Mouse (Mus musculus) olfactory bulb, adult 2 months (tissue): ENCODE results near the gene Bola1. TPM values are rescaled to one million over a fixed set of nuclear protein-coding genes. Genes with fewer than 3 reads are reported as not detected.
A peak's percentile ranks its signal among the peaks of the same experiment; 100 is the strongest.
"Not testable (repeated sequence)": the region's sequence is repeated elsewhere in the genome, so short reads cannot be mapped to it uniquely, and the experiment has no call there.

Source experiments
- H3K27ac ChIP-seq: fragments of 200-500 bp; 2 replicates; pipeline ENCODE4 v1.5.1; 2012; ENCODE audit warnings: low read depth, low read length; ENCODE audit not compliant: insufficient read depth
- H3K4me1 ChIP-seq: fragments of 200-500 bp; 2 replicates; pipeline ENCODE4 v1.6.1; 2012; ENCODE audit warnings: low read length; ENCODE audit not compliant: control insufficient read depth, insufficient read depth
- H3K4me3 ChIP-seq: fragments of 200-500 bp; 2 replicates; pipeline ENCODE4 v1.5.1; 2012; ENCODE audit warnings: mild to moderate bottlenecking, low read depth, low read length, moderate library complexity; ENCODE audit not compliant: insufficient read depth
- CTCF ChIP-seq: fragments of 200-500 bp; IDR thresholded peaks from 2 replicates; pipeline ENCODE4 v1.5.1; 2012; ENCODE audit warnings: low read depth, mild to moderate bottlenecking, low read length, moderate library complexity; ENCODE audit not compliant: insufficient read depth
- POLR2A ChIP-seq: fragments of 200-500 bp; IDR thresholded peaks from 2 replicates; pipeline ENCODE4 v1.6.1; 2012; ENCODE audit warnings: mild to moderate bottlenecking, low read depth, low read length, moderate library complexity; ENCODE audit not compliant: insufficient read depth
- WGBS: fragments of 180-500 bp; shearing (Covaris S2); methylation state at CpG from one replicate; pipeline ENCODE4 v1.1.7; 2018; 5-methylcytosine and 5-hydroxymethylcytosine counted together
- polyA plus RNA-seq: library from polyadenylated mRNA; stranded (reverse); fragments of >200 nt; gene quantifications from 2 replicates; pipeline ENCODE4 v1.2.4, GENCODE M21; 2012; ENCODE audit warnings: low replicate concordance; ENCODE audit not compliant: missing spikeins, insufficient read depth, insufficient read length

The Bola1 gene
- polyA plus RNA-seq, 1 experiment, result not detected

- Histone ChIP-seq H3K27ac (peak overlapping the region; percentile 98), H3K4me3 (peak overlapping the region; percentile 78)
- peak; percentile 36 for TF ChIP-seq POLR2A
- H3K4me1 ChIP-seq, result not testable (repeated sequence)
- WGBS, result under 1% methylated on average over 34 of the region's 47 CpGs
Observed at GRCm38 (mm10) chr3:96220131-96220764, 739 bp upstream of the Bola1 start.

GRCm38 (mm10) chr3:96219191-96219641, 293 bp downstream of the Bola1 start:
- H3K27ac ChIP-seq, result peak overlapping the region; percentile 94
- H3K4me3 ChIP-seq, result peak overlapping the region; percentile 44
- TF ChIP-seq POLR2A, result no peak
- no peak for TF ChIP-seq CTCF
- peaks cover 3% of the 10 kb centered on the region for H3K4me1 ChIP-seq
- WGBS, result under 1% methylated on average over 12 of the region's 12 CpGs

GRCm38 (mm10) chr3:96209242-96209641, 10.3 kb downstream of the Bola1 start:
- Histone ChIP-seq H3K27ac (no peak overlapping the region), H3K4me1 (no peaks in the 10 kb centered on the region), H3K4me3 (no peak overlapping the region)
- no peak for TF ChIP-seq POLR2A
- 33% methylated on average over 15 of the region's 15 CpGs for WGBS

- H3K4me1 ChIP-seq, result no peaks in the 10 kb centered on the region
- no peak overlapping the region for H3K27ac ChIP-seq
- no peak overlapping the region for H3K4me3 ChIP-seq
- TF ChIP-seq POLR2A, result no peak
- no peak for TF ChIP-seq CTCF
- 80% methylated on average over 3 of the region's 3 CpGs for WGBS
Observed at GRCm38 (mm10) chr3:96207819-96208218, 11.7 kb downstream of the Bola1 start.

GRCm38 (mm10) chr3:96199731-96200130, 19.8 kb downstream of the Bola1 start:
- TF ChIP-seq CTCF (no peak), POLR2A (no peak)
- peaks cover 5% of the 10 kb centered on the region for H3K4me1 ChIP-seq
- H3K4me3 ChIP-seq, result no peak overlapping the region
- 76% methylated on average over 2 of the region's 2 CpGs for WGBS
- H3K27ac ChIP-seq, result no peak overlapping the region

- H3K4me3 ChIP-seq, H3K27ac ChIP-seq: not testable (repeated sequence)
- H3K4me1 ChIP-seq, result peaks cover 13% of the 10 kb centered on the region
- 29% methylated on average over 8 of the region's 8 CpGs for WGBS
Observed at GRCm38 (mm10) chr3:96198601-96199251, 20.8 kb downstream of the Bola1 start.

GRCm38 (mm10) chr3:96198181-96198580, 21.3 kb downstream of the Bola1 start:
- H3K4me1 ChIP-seq, result peaks cover 17% of the 10 kb centered on the region
- WGBS, result 8% methylated on average over 6 of the region's 6 CpGs
- no peak overlapping the region for H3K27ac ChIP-seq
- TF ChIP-seq POLR2A, result no peak
- no peak for TF ChIP-seq CTCF
- H3K4me3 ChIP-seq, result no peak overlapping the region

GRCm38 (mm10) chr3:96197129-96197749, 22.3 kb downstream of the Bola1 start:
- H3K4me3 ChIP-seq, result peak overlapping the region; percentile 79
- TF ChIP-seq POLR2A (peak; percentile 82), CTCF (no peak)
- H3K4me1 ChIP-seq, result peaks cover 24% of the 10 kb centered on the region
- under 1% methylated on average over 50 of the region's 50 CpGs for WGBS
- H3K27ac ChIP-seq, result peak overlapping the region; percentile 99

- Histone ChIP-seq H3K27ac (peak overlapping the region; percentile 99), H3K4me1 (peaks cover 25% of the 10 kb centered on the region), H3K4me3 (peak overlapping the region; percentile 79)
- no peak for TF ChIP-seq CTCF
- TF ChIP-seq POLR2A, result no peak
- WGBS, result 8% methylated on average over 27 of the region's 27 CpGs
Observed at GRCm38 (mm10) chr3:96196437-96197128, 22.9 kb downstream of the Bola1 start.
